Mouse (Mus musculus) liver, embryonic 12.5 days (tissue): ENCODE measurements around the gene Vamp9. TPM values are rescaled to one million over a fixed set of nuclear protein-coding genes. Genes with fewer than 3 reads are reported as not detected.

Experiments used
- ATAC-seq: fragments of 200-750 bp; cut with Nextera tagmentation; 2 replicates; pipeline ENCODE4 v1.8.0; 2017; ENCODE audit warnings: moderate number of reproducible peaks, mild to moderate bottlenecking, moderate library complexity
- H3K27ac ChIP-seq: fragments of 300-500 bp; sonication (generic); 2 replicates; pipeline ENCODE4 v1.5.1; 2016; ENCODE audit warnings: mild to moderate bottlenecking
- H3K27me3 ChIP-seq: fragments of 300-500 bp; sonication (generic); replicated peaks from 2 replicates; pipeline ENCODE4 v1.6.1; 2016; ENCODE audit warnings: mild to moderate bottlenecking, moderate library complexity
- H3K36me3 ChIP-seq: fragments of 300-500 bp; sonication (generic); 2 replicates; pipeline ENCODE4 v1.6.1; 2016; ENCODE audit warnings: mild to moderate bottlenecking, moderate library complexity
- H3K4me1 ChIP-seq: fragments of 300-500 bp; sonication (generic); 2 replicates; pipeline ENCODE4 v1.6.1; 2016
- H3K4me2 ChIP-seq: fragments of 300-500 bp; sonication (generic); 2 replicates; pipeline ENCODE4 v1.6.1; 2016; ENCODE audit warnings: mild to moderate bottlenecking, moderate library complexity
- H3K4me3 ChIP-seq: fragments of 300-500 bp; sonication (generic); 2 replicates; pipeline ENCODE4 v1.5.1; 2016; ENCODE audit warnings: mild to moderate bottlenecking, moderate library complexity
- H3K9ac ChIP-seq: fragments of 300-500 bp; sonication (generic); 2 replicates; pipeline ENCODE4 v1.6.1; 2016; ENCODE audit warnings: mild to moderate bottlenecking, moderate library complexity
- H3K9me3 ChIP-seq: fragments of 300-500 bp; sonication (generic); replicated peaks from 2 replicates; pipeline ENCODE4 v1.6.1; 2016; ENCODE audit warnings: mild to moderate bottlenecking, moderate library complexity
- WGBS: fragments of 180-500 bp; shearing (Covaris S2); methylation state at CpG from one replicate; pipeline ENCODE4 v1.1.7; 2016; ENCODE audit not compliant: insufficient replicate concordance; 5-methylcytosine and 5-hydroxymethylcytosine counted together
- polyA plus RNA-seq: library from polyadenylated mRNA; unstranded; fragments of >200 nt; fragmentation: Nextera tagmentation; extraction: Ambion mirVana; gene quantifications from 2 replicates; pipeline ENCODE4 v1.2.1, GENCODE M21; 2016

Vamp9 gene
- polyA plus RNA-seq, result not detected in 2 replicates

DNA sequence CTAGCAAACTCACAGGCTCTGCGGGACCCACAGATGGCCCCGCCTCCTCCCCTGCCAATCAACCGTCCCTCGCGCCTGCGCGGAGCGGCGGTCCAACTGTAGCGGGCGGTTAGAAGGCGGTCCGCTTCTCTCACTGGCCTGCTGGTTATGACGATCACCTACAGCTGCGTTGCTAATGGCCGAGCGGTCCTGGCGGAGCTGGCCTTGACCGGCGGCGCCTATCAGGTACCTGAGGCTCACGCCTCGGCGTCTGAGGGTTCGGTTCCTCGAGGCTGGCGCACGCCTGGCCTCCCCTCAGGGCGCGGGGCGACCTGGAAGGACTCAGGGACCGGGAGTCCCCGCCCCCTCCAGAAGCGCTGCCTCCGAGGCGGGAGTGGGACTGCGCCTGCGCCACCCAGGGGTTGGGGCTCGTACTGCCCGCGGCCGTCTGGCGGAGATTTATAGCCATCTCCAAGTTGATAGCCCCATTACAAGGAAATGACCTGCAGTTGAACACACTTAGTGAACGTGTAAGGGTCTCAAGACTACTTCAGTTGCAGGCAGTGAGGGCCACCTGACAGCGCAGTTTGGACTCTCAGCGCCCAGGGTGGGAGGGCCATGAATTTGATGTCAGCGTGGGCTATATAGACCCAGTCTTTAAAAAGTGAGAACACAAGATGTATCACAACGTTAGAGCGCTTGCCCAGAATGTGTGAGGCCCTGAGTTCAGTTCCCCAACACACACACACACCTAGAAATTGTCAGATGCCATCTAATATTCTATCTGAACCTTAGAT lies at the start of gene Vamp9:
Gene Vamp9 (plus strand): TSS at position 74 of the 776 bp plus-strand sequence.
- H3K36me3 ChIP-seq, result no peaks in the 10 kb centered on the region
- H3K4me2 ChIP-seq, result peak within 1 kb of the TSS; percentile 74
- H3K9me3 ChIP-seq, result no peaks in the 10 kb centered on the region
- peak within 1 kb of the TSS; percentile 59 for H3K4me3 ChIP-seq
- H3K27me3 ChIP-seq, result no peaks in the 10 kb centered on the region
- H3K9ac ChIP-seq, result peak within 1 kb of the TSS; percentile 55
- ATAC-seq, result peak; percentile 98
- H3K4me1 ChIP-seq, result peaks cover 10% of the 10 kb centered on the region
- WGBS, result 7% methylated on average over 49 of the region's 49 CpGs
- peak within 1 kb of the TSS; percentile 73 for H3K27ac ChIP-seq

DNA sequence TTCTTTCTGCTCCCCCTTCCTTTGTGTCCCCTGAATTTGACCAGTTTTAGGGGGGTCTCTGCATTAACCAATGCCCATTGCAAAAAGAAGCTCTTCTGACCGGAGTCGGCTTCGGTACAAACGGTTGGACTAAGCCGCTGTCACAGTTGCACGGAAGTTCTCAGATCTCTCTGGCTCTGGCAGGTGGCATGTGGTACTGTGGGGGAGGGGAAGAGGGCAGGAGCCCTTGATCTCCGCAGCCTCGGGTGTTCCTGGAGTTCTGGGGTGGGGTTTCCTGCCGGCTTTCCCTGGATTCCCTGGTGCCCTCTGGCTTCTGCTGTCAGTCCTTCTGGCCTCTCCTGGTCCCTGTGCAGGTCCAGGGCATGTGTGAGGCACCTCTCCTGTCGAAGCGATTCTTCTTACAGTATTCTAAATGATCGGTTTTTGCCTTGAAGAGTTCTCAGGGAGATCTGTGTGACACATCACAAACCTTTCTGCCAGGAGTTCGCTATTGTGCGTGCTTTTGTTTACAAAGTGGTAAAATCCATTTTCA lies 48.9 kb upstream of the Vamp9 start:
- Histone ChIP-seq H3K27me3 (peaks cover 5% of the 10 kb centered on the region; the same call in 1 of the 2 replicates), H3K4me2 (no peak overlapping the region), H3K27ac (no peak overlapping the region), H3K9me3 (no peaks in the 10 kb centered on the region), H3K4me3 (no peak overlapping the region), H3K4me1 (no peaks in the 10 kb centered on the region), H3K36me3 (no peaks in the 10 kb centered on the region), H3K9ac (no peak overlapping the region)
- WGBS, result 38% methylated on average over 14 of the region's 14 CpGs
- no peak for ATAC-seq

DNA sequence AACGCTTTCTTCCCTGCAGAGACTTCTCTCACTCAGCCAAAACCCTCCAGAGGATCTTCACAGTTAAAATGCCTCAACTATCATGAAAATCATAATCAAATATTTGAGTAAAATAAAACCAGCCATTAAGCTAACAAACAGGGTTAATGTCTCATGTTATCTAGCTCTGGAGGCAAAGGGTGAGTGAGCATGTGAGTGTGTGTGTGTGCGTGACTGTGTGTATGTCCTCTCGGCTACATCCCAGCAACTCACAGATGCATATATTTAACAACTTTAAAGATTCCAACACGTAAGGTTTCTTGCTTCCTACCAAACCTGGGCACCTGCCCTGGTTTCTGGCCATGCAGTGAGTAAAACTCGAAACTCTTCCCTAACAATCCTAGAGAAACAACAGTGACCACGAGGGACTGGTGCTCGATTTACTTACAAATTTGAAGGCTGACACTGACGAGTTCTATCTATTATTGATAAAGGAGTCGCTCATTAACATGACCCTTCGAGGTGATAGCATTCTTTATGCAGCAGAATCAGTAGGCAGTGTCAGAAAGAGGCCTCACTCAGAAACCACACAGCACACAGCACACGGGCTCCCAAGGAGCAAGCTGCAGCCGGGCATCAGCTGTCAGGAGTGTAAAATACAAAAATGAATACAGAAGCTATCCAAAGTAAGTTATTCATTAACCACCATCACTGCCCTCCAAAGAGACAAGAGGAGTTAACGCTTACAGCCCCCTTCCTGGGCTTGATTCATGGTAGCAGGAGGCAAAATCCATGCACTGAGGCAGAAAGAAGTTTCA lies 46.2 kb upstream of the Vamp9 start:
- Histone ChIP-seq H3K27ac (no peak overlapping the region), H3K4me1 (no peaks in the 10 kb centered on the region), H3K27me3 (peaks cover 5% of the 10 kb centered on the region; the same call in 1 of the 2 replicates), H3K4me2 (no peak overlapping the region), H3K9ac (no peak overlapping the region), H3K36me3 (no peaks in the 10 kb centered on the region), H3K4me3 (no peak overlapping the region), H3K9me3 (no peaks in the 10 kb centered on the region)
- WGBS, result 48% methylated on average over 13 of the region's 13 CpGs
- ATAC-seq, result no peak

DNA sequence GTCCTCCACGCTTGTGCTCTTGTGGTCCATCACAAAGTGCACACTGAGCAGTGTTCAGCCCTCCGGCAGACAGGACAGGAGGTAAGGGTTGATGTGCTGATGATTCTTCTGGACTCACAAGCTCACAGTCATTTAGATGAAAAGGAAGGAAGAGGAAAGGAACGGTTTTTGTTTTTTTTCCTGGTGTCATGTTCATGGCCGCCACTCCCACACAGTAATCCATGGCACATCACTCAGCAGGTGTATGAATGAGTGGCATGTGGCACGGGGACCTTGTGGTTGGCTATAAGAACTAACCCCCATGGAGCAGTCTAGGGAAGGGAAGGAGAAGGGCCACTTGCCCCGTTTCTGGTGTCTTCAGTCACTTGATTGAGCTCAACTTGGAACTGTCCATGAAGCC lies 44.2 kb upstream of the Vamp9 start:
- Histone ChIP-seq H3K4me3 (no peak overlapping the region), H3K9ac (no peak overlapping the region), H3K4me1 (no peaks in the 10 kb centered on the region), H3K27ac (no peak overlapping the region), H3K9me3 (no peaks in the 10 kb centered on the region), H3K4me2 (no peak overlapping the region), H3K27me3 (peaks cover 3% of the 10 kb centered on the region; the same call in 1 of the 2 replicates), H3K36me3 (no peaks in the 10 kb centered on the region)
- no peak for ATAC-seq
- 67% methylated on average over 6 of the region's 6 CpGs for WGBS

DNA sequence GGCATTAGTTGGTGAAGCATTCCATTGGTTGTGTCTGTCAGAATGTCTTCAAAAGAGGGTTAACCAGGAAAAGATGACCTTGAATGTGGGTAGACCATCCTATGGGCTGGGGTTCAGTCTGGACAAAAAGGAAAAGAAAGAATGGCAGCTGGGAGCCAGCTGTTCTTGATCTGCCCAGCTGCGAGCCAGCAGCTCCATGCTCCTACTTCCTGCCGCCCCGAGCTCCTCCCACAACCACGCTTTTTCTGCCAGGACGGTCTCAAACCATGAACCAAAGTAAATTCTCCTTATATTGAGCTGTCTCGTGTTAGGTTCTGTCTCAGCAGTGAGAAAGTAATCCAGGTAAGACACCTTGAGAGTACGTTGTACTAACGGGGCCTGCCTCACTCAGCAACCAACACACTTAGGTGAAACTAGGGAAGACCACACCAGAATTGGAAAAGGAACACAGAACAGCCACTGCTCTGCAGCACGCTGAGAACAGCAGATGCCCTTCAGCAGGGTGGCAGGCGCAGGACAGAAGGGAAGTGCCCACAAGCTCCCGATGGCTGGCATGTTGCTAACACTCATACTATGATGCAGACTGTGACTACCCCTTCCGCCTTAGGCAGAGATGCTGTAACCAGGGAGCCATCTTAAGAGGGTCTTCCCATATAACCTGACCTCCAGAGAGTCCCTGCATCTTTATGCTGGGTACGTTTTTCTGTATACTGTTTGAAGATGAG lies 42.2 kb upstream of the Vamp9 start:
- Histone ChIP-seq H3K9me3 (no peaks in the 10 kb centered on the region), H3K4me2 (no peak overlapping the region), H3K9ac (no peak overlapping the region), H3K36me3 (no peaks in the 10 kb centered on the region), H3K27me3 (no peaks in the 10 kb centered on the region), H3K4me3 (no peak overlapping the region), H3K4me1 (no peaks in the 10 kb centered on the region), H3K27ac (no peak overlapping the region)
- WGBS, result 67% methylated on average over 13 of the region's 13 CpGs
- ATAC-seq, result no peak

DNA sequence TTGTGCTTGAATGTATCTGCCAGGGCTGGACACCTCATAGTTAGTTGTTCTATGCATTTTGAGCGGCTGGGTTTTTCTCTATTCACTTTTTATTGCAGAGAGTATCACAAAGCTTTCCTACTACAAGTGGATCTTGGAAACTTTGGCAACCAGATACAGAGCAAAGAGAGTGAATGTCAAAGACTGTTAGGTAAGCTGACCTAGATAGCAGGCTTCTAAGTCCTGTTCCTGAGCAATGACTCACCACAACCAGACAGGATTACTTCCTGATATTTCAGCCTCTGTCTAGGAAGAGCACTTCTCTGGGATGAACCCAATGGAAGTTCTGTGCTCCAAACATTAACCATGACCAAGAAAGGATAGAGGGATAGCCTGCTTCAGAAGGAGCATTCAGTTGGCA lies 40.3 kb upstream of the Vamp9 start:
- Histone ChIP-seq H3K27me3 (no peaks in the 10 kb centered on the region), H3K27ac (no peak overlapping the region), H3K4me1 (no peaks in the 10 kb centered on the region), H3K9me3 (no peaks in the 10 kb centered on the region), H3K4me2 (no peak overlapping the region), H3K9ac (no peak overlapping the region), H3K36me3 (no peaks in the 10 kb centered on the region), H3K4me3 (no peak overlapping the region)
- ATAC-seq, result no peak
- 69% methylated on average over 1 of the region's 1 CpGs for WGBS

DNA sequence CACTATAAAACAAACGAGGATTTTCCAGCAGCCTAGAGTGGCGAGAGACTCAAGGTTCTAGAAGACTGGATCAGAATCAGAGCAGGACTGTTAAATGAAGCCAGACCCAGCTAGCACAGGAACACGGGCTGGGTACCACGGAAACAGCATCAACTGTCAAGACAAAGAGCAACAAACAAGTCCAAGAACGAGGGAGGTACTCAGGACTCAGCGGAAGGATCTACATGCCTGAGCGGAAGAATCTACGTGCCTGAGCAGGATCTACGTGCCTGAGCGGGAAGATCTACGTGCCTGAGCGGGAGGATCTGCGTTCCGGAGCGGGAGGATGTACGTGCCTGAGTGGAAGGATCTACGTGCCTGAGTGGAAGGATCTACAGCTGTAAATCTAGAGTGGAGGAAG lies 37.8 kb upstream of the Vamp9 start:
- no peaks in the 10 kb centered on the region for H3K4me1 ChIP-seq
- no peak overlapping the region for H3K4me3 ChIP-seq
- H3K9me3 ChIP-seq, result no peaks in the 10 kb centered on the region
- no peak for ATAC-seq
- no peaks in the 10 kb centered on the region for H3K36me3 ChIP-seq
- no peak overlapping the region for H3K27ac ChIP-seq
- no peak overlapping the region for H3K4me2 ChIP-seq
- H3K9ac ChIP-seq, result no peak overlapping the region
- WGBS, result 79% methylated on average over 17 of the region's 17 CpGs
- H3K27me3 ChIP-seq, result no peaks in the 10 kb centered on the region

DNA sequence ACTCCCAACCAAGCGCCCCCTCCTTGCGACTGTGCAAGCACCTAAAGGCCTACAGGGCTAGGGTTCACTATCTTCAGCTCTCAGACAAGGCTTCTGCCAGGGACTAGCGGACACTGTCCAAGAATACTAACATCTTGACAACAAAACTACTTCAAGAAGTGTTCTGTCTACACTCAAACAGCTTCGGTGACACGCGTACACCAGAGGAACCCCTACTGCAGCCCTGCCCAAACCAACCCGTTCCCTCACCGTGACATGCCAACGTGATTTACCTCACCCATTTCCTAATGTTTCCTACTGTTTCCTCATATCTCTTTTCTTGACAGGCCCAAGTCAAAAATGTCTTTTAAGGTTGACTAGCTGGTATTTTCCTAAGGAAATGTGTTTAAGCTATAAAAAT lies 37.1 kb upstream of the Vamp9 start:
- Histone ChIP-seq H3K9me3 (no peaks in the 10 kb centered on the region), H3K4me3 (no peak overlapping the region), H3K27me3 (no peaks in the 10 kb centered on the region), H3K4me1 (no peaks in the 10 kb centered on the region), H3K27ac (no peak overlapping the region), H3K9ac (no peak overlapping the region), H3K36me3 (no peaks in the 10 kb centered on the region), H3K4me2 (no peak overlapping the region)
- ATAC-seq, result no peak
- WGBS, result 64% methylated on average over 9 of the region's 9 CpGs

DNA sequence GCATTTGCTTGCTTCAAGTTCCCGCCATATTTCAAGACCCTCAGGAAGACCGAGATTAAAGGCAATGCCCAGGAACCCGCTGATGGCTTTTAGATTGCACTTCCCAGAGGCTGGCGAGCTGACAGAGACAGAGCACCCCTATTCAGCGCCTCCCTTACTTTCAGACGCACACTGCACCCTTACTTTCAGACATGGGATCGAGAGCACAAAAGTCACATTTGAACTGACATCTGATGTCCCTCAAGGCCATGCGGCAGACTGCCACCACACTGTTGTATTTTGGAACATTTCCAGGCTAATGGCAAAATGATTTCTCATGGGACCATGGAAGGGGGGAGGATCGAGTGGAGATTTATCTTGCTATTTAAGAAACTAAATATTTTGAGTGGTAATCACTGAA lies 28.5 kb upstream of the Vamp9 start:
- no peak for ATAC-seq
- H3K4me1 ChIP-seq, result no peaks in the 10 kb centered on the region
- H3K36me3 ChIP-seq, result no peaks in the 10 kb centered on the region
- WGBS, result 68% methylated on average over 9 of the region's 9 CpGs
- H3K27me3 ChIP-seq, result no peaks in the 10 kb centered on the region
- H3K9me3 ChIP-seq, result 0 out of 2 replicates have a peak, but pooled peaks cover 4% of the 10 kb centered on the region
- H3K9ac ChIP-seq, result no peak overlapping the region
- no peak overlapping the region for H3K4me3 ChIP-seq
- no peak overlapping the region for H3K27ac ChIP-seq
- H3K4me2 ChIP-seq, result no peak overlapping the region

DNA sequence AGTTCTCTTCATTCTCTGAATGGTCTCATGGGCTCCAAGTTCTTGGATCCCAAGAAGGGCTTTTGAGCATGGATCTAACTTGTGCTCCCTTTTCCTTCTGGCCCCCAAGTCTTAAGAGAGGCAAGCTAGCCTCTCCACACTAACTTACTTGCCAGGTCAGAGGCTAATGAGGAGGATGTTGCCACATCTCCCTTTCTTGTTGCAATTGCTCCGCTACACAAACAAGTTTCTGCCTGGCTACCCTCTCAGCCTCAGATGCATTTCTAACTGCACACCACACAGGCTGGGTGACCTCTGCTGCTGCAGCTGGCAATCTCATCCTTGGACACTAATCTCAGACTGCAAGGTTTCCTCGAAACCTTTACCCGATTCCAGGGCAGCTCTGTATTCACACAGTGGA lies 23.6 kb upstream of the Vamp9 start:
- Histone ChIP-seq H3K4me1 (no peaks in the 10 kb centered on the region), H3K27me3 (no peaks in the 10 kb centered on the region), H3K27ac (no peak overlapping the region), H3K9me3 (no peaks in the 10 kb centered on the region), H3K4me3 (no peak overlapping the region), H3K36me3 (no peaks in the 10 kb centered on the region), H3K9ac (no peak overlapping the region), H3K4me2 (no peak overlapping the region)
- ATAC-seq, result no peak
- WGBS, result 73% methylated on average over 3 of the region's 3 CpGs

DNA sequence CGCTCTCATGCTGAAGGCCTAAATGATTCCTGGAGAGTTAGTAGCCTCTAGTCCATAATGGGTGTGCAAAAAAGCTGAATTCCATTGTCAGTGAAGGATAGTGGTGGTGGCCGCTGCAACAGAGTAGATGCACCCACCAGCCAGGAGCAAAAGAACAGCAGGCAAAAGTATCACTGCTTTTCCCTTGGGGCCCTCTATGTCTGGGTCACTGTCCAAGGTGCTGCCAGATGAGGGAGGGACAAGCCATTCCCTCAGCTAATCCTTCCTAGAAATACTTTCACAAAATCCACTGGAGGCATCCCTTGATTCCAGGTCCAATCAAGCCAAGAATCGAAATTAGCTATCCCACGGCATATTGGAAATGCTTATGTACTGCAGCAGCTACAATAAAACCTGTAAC lies 22.0 kb upstream of the Vamp9 start:
- H3K36me3 ChIP-seq, result no peaks in the 10 kb centered on the region
- H3K4me2 ChIP-seq, result no peak overlapping the region
- H3K27ac ChIP-seq, result no peak overlapping the region
- H3K27me3 ChIP-seq, result no peaks in the 10 kb centered on the region
- H3K9me3 ChIP-seq, result no peaks in the 10 kb centered on the region
- H3K9ac ChIP-seq, result no peak overlapping the region
- ATAC-seq, result no peak
- H3K4me1 ChIP-seq, result no peaks in the 10 kb centered on the region
- 69% methylated on average over 4 of the region's 4 CpGs for whole genome bisulfite sequencing
- no peak overlapping the region for H3K4me3 ChIP-seq

DNA sequence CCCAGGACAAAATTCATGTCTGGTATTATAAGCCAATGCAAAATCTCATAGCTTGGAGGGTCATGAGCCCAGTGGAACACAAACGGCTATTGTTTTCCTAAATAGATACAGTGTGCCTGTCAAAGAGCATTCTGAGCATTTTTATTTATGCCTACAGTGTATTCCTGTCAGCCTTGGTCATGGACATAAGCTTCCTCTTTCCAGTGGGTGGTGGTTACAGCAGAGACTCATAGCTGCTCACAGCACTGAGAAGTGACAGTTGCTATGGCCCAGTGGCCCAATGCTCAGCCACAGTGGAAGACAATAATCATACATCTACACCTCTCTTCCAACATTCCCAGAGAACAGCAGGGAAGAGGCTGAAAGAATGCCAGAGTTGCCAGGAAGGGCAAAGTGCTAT lies 18.9 kb upstream of the Vamp9 start:
- H3K4me2 ChIP-seq, result no peak overlapping the region
- no peaks in the 10 kb centered on the region for H3K27me3 ChIP-seq
- WGBS, result 43% methylated on average over 1 of the region's 1 CpGs
- H3K27ac ChIP-seq, result no peak overlapping the region
- H3K4me1 ChIP-seq, result no peaks in the 10 kb centered on the region
- no peaks in the 10 kb centered on the region for H3K9me3 ChIP-seq
- no peak for ATAC-seq
- no peak overlapping the region for H3K4me3 ChIP-seq
- no peaks in the 10 kb centered on the region for H3K36me3 ChIP-seq
- no peak overlapping the region for H3K9ac ChIP-seq
